In the genomic region with DNA sequence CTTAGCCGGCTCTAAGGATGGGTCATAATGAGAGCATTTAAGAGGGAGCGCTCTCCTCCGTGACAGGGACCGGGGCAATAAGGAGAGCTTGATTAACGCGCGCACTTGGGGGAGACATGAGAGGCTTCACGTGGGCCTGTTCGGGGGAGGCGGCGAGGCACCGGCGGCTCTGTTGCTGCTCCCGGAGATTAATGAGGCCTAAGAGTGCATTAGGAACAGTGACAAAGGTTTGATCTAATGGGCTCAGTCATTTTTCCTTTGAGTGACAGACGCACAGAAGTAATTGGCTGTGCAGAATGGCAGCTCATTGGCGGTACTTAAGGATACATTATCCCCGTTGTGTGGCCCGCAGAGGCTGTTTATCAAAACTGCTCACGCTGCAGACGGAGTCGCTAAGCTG, we compare ENCODE assay signal across 9 mouse cellular contexts.
A peak's percentile ranks its signal among the peaks of the same experiment; 100 is the strongest.
DNase-seq lines count a peak whose midpoint lies in the region; ATAC-seq and TF ChIP-seq lines count a peak whose summit lies in the region.
"Had no signal": no experiment of that assay in that cellular context is flagged by ENCODE, and none has a peak within 500 bp of the region (broad histone marks: within the 10 kb centered on the region; RNA-seq: fewer than 3 reads in every experiment).

No protein-coding gene starts in this region.

- H3K4me2 ChIP-seq in forebrain, postnatal 0 days (ENCODE audit: low read depth), result peak overlapping the region; percentile 46
- H3K4me2 ChIP-seq in limb, embryonic 14.5 days (replicated peaks; ENCODE audit: low read depth, low read length, severe bottlenecking), result peak overlapping the region; percentile 3; the same call in 1 of the 2 replicates

- no peak for TF ChIP-seq EP300 in ES-Bruce4 (IDR thresholded peaks at IDR 0.05; ENCODE audit: insufficient read depth, low read depth, low read length)

- H3K36me3 ChIP-seq in E14TG2a.4 (ENCODE audit: insufficient read depth, low read length) (peaks cover 3% of the 10 kb centered on the region; the same call in 1 of the 2 replicates), ES-Bruce4 (ENCODE audit: control insufficient read depth, insufficient read depth, low read length, poor library complexity, severe bottlenecking) (no peaks in the 10 kb centered on the region)
- H3K36me3 ChIP-seq in forebrain, postnatal 0 days (ENCODE audit: insufficient read depth), result 0 out of 2 replicates have a peak, but pooled peaks cover under 1% of the 10 kb centered on the region
- H3K36me3 ChIP-seq in limb, embryonic 14.5 days (ENCODE audit: control insufficient read depth, insufficient read depth, low read length), result no peaks in the 10 kb centered on the region

- no peaks in the 10 kb centered on the region for H3K9me3 ChIP-seq in E14TG2a.4 (ENCODE audit: low read length)
- no peaks in the 10 kb centered on the region; the same call in 1 of the 2 replicates for H3K9me3 ChIP-seq in ES-Bruce4 (replicated peaks; ENCODE audit: control insufficient read depth, insufficient read depth, low read length, poor library complexity, severe bottlenecking)
- no peaks in the 10 kb centered on the region for H3K9me3 ChIP-seq in forebrain, postnatal 0 days (ENCODE audit: low read length)
- no peaks in the 10 kb centered on the region for H3K9me3 ChIP-seq in limb, embryonic 14.5 days (ENCODE audit: control insufficient read depth, low read length)

- no peak for TF ChIP-seq POLR2A in ES-Bruce4 (IDR thresholded peaks at IDR 0.05; ENCODE audit: insufficient read depth, low read length)
- no peak for TF ChIP-seq POLR2A in limb, embryonic 14.5 days (IDR thresholded peaks at IDR 0.05; ENCODE audit: borderline replicate concordance, extremely low read depth, insufficient read depth, insufficient read length)

- H3K4me1 ChIP-seq in E14TG2a.4 (replicated peaks; ENCODE audit: low read depth, low read length) (peaks cover 31% of the 10 kb centered on the region), ES-Bruce4 (ENCODE audit: control insufficient read depth, insufficient read depth, low read length) (no peaks in the 10 kb centered on the region)
- H3K4me1 ChIP-seq in forebrain, postnatal 0 days (ENCODE audit: insufficient read depth), result peaks cover 13% of the 10 kb centered on the region
- H3K4me1 ChIP-seq in limb, embryonic 14.5 days (ENCODE audit: control insufficient read depth, insufficient read depth, low read length), result peaks cover 5% of the 10 kb centered on the region; the same call in 1 of the 2 replicates

- peak; percentile 62 for DNase-seq in forebrain, postnatal 0 days
- no peak for DNase-seq in limb, embryonic 14.5 days (ENCODE audit: low spot score)
- no peak for DNase-seq in T-cell, adult 2 months (ENCODE audit: low spot score)
- DNase-seq in adrenal gland, postnatal 10 days, result no peak
- DNase-seq in spleen, adult 18-20 months, result no peak
- DNase-seq: thymus, postnatal 14 days had no signal

- H3K4me3 ChIP-seq in E14TG2a.4 (replicated peaks; ENCODE audit: low read length) (0 out of 2 replicates have a peak overlapping the region, but pooled peaks have one; percentile 17), ES-Bruce4 (ENCODE audit: low read depth, low read length) (no peak overlapping the region)
- H3K4me3 ChIP-seq in forebrain, postnatal 0 days (ENCODE audit: low read depth, low read length), result peak overlapping the region; percentile 25
- H3K4me3 ChIP-seq in limb, embryonic 14.5 days (replicated peaks; ENCODE audit: low read length), result no peak overlapping the region
- H3K4me3 ChIP-seq: erythroblast, embryonic 14.5 days had no signal

- WGBS in forebrain, postnatal 0 days, result 6% methylated on average over 21 of the region's 21 CpGs
- WGBS in limb, embryonic 14.5 days, result 17% methylated on average over 21 of the region's 21 CpGs

- 0 out of 2 replicates have a peak overlapping the region, but pooled peaks have one; percentile 28 for H3K9ac ChIP-seq in ES-Bruce4 (ENCODE audit: low read depth, poor library complexity, severe bottlenecking)
- H3K9ac ChIP-seq in forebrain, postnatal 0 days, result no peak overlapping the region
- no peak overlapping the region for H3K9ac ChIP-seq in limb, embryonic 14.5 days (ENCODE audit: low read depth, low read length, severe bottlenecking)

- peak; percentile 85 for ATAC-seq in forebrain, postnatal 0 days
- ATAC-seq in limb, embryonic 14.5 days (ENCODE audit: low FRiP score, low read depth), result no peak

- no peak overlapping the region for H3K27ac ChIP-seq in ES-Bruce4 (ENCODE audit: insufficient read depth, low read length)
- H3K27ac ChIP-seq in forebrain, postnatal 0 days (ENCODE audit: low read depth, low read length), result no peak overlapping the region
- no peak overlapping the region for H3K27ac ChIP-seq in limb, embryonic 14.5 days (replicated peaks; ENCODE audit: low read depth, low read length)

- H3K27me3 ChIP-seq in E14TG2a.4 (ENCODE audit: insufficient read depth, low read length) (peaks cover 31% of the 10 kb centered on the region), ES-Bruce4 (ENCODE audit: control insufficient read depth, insufficient read depth, low read length, poor library complexity, severe bottlenecking) (no peaks in the 10 kb centered on the region)
- no peaks in the 10 kb centered on the region for H3K27me3 ChIP-seq in forebrain, postnatal 0 days (ENCODE audit: insufficient read depth, low read length)
- H3K27me3 ChIP-seq in limb, embryonic 14.5 days (ENCODE audit: control insufficient read depth, insufficient read depth, low read length), result no peaks in the 10 kb centered on the region

- TF ChIP-seq CTCF in E14TG2a.4 (conservative IDR thresholded peaks at IDR 0.05; ENCODE audit: low read length) (no peak), ES-Bruce4 (IDR thresholded peaks at IDR 0.05; ENCODE audit: low read depth, low read length) (no peak)
- TF ChIP-seq CTCF in forebrain, postnatal 0 days (IDR thresholded peaks at IDR 0.05; ENCODE audit: low read depth), result no peak

Comparison
In these comparisons a context has a peak if more than half of its experiments do, and no peak if none do; other contexts are left out.
1. H3K4me3 ChIP-seq: peak in E14TG2a.4 (single experiment) and forebrain, postnatal 0 days (single experiment); none in ES-Bruce4 (single experiment) and limb, embryonic 14.5 days (single experiment).